Mouse (Mus musculus) heart, embryonic 11.5 days (tissue): ENCODE results near the gene Rgs9bp. TPM values are rescaled to one million over a fixed set of nuclear protein-coding genes. Genes with fewer than 3 reads are reported as not detected.
"Not testable (repeated sequence)": the region's sequence is repeated elsewhere in the genome, so short reads cannot be mapped to it uniquely, and the experiment has no call there.

Experiments used
- ATAC-seq: fragments of 200-750 bp; cut with Nextera tagmentation; replicated peaks from 2 replicates; pipeline ENCODE4 v1.8.0; 2017; ENCODE audit warnings: moderate library complexity; ENCODE audit not compliant: insufficient number of reproducible peaks, low FRiP score, low TSS enrichment
- H3K27ac ChIP-seq: fragments of 300-500 bp; sonication (generic); 2 replicates; pipeline ENCODE4 v1.5.1; 2014; ENCODE audit warnings: mild to moderate bottlenecking, low read depth, low read length
- H3K27me3 ChIP-seq: fragments of 300-500 bp; sonication (generic); 2 replicates; pipeline ENCODE4 v1.6.1; 2014; ENCODE audit warnings: mild to moderate bottlenecking, low read length, mixed read lengths; ENCODE audit not compliant: control insufficient read depth, insufficient read depth
- H3K36me3 ChIP-seq: fragments of 300-500 bp; sonication (generic); 2 replicates; pipeline ENCODE4 v1.6.1; 2014; ENCODE audit warnings: mild to moderate bottlenecking, low read length, moderate library complexity, mixed read lengths; ENCODE audit not compliant: control insufficient read depth, insufficient read depth
- H3K4me1 ChIP-seq: fragments of 300-500 bp; sonication (generic); 2 replicates; pipeline ENCODE4 v1.6.1; 2014; ENCODE audit warnings: low read length; ENCODE audit not compliant: control insufficient read depth, insufficient read depth
- H3K4me2 ChIP-seq: fragments of 300-500 bp; sonication (generic); 2 replicates; pipeline ENCODE4 v1.6.1; 2014; ENCODE audit warnings: mild to moderate bottlenecking, moderate library complexity
- H3K4me3 ChIP-seq: fragments of 300-500 bp; sonication (generic); 2 replicates; pipeline ENCODE4 v1.5.1; 2014; ENCODE audit warnings: low read depth, low read length
- H3K9ac ChIP-seq: fragments of 300-500 bp; sonication (generic); 2 replicates; pipeline ENCODE4 v1.6.1; 2014; ENCODE audit warnings: mild to moderate bottlenecking, low read depth, low read length, moderate library complexity
- H3K9me3 ChIP-seq: fragments of 300-500 bp; sonication (generic); replicated peaks from 2 replicates; pipeline ENCODE4 v1.6.1; 2016; ENCODE audit warnings: low read length; ENCODE audit not compliant: control insufficient read depth
- WGBS: fragments of 180-500 bp; shearing (Covaris S2); extraction: QIAGEN DNeasy Blood & Tissue Kit; methylation state at CpG from one replicate; pipeline ENCODE4 v1.1.7; 2014; ENCODE audit not compliant: insufficient replicate concordance; 5-methylcytosine and 5-hydroxymethylcytosine counted together
- polyA plus RNA-seq: library from polyadenylated mRNA; unstranded; fragments of >200 nt; fragmentation: Nextera tagmentation; extraction: Ambion mirVana; gene quantifications from 2 replicates; pipeline ENCODE4 v1.2.1, GENCODE M21; 2014

Gene Rgs9bp
- polyA plus RNA-seq, 1 experiment from 2014 or later = 1.0 TPM

DNA sequence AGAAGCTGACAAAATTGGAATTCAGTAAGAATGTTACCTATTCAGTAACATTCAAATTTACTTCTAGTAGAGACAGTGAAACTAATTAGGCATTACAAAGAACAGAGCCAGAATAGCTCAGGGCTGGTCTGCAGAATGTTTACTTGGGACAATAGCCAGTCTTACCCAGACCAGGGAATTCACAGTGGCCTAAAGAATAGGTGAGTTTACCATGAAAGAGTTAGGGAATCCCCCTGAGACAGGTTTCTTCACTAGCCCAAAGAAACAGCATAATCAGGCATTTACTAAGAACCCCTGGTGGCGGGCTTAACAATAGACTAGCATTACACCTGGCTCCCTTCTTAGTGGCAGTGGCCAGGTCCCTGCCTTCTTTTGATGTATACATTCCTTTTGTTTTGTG, 54.8 kb downstream of the Rgs9bp start:
- not testable (repeated sequence) for ATAC-seq, H3K4me1 ChIP-seq, H3K27ac ChIP-seq, H3K36me3 ChIP-seq, H3K9ac ChIP-seq, H3K9me3 ChIP-seq, H3K4me3 ChIP-seq, H3K27me3 ChIP-seq, H3K4me2 ChIP-seq
- 59% methylated on average over 1 of the region's 1 CpGs for WGBS

DNA sequence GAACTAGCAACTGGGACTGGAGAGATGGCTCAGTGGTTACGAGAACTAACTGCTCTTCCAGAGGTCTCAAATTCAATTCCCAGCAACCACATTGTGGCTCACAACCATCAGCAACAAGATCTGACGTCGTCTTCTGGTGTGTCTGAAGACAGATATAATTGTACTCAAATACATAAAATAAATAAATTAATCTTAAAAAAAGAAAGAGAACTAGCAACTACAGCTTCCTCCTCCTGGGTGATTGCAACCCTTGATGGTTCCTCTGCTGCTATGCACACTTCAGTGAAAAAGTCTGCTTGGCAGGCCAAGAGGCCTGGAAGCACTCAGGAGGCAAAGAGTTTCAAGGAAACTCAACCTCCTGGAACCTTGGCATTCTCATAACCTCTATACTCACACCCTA, 55.4 kb downstream of the Rgs9bp start:
- H3K9ac ChIP-seq = no peak overlapping the region
- 73% methylated on average over 3 of the region's 3 CpGs for WGBS
- H3K4me2 ChIP-seq = no peak overlapping the region
- no peaks in the 10 kb centered on the region for H3K36me3 ChIP-seq
- H3K27me3 ChIP-seq = no peaks in the 10 kb centered on the region
- H3K27ac ChIP-seq = no peak overlapping the region
- H3K9me3 ChIP-seq = no peaks in the 10 kb centered on the region
- no peak for ATAC-seq
- H3K4me1 ChIP-seq = no peaks in the 10 kb centered on the region
- no peak overlapping the region for H3K4me3 ChIP-seq

Other genes with a start within 250 kb of the Rgs9bp start
- 15.2 and 16.2 TPM in 2 replicates for gene Faap24, start 188.7 kb downstream of the Rgs9bp start, polyA plus RNA-seq
- 32.2 and 33.3 TPM in 2 replicates for gene Cep89, start 188.5 kb downstream of the Rgs9bp start, polyA plus RNA-seq
- 0.66 and 1.7 TPM in 2 replicates for gene Slc7a9, start 136.8 kb downstream of the Rgs9bp start, polyA plus RNA-seq
- gene Tdrd12, start 47.8 kb downstream of the Rgs9bp start, polyA plus RNA-seq = 0.42 and 0.67 TPM in 2 replicates
- 90.4 and 99.8 TPM in 2 replicates for gene Nudt19, start 29.3 kb downstream of the Rgs9bp start, polyA plus RNA-seq
- gene Ankrd27, start 662 bp upstream of the Rgs9bp start, polyA plus RNA-seq = 15.5 and 18.8 TPM in 2 replicates
- gene Pdcd5, start 61.9 kb upstream of the Rgs9bp start, polyA plus RNA-seq = 296 and 323 TPM in 2 replicates
- gene Dpy19l3, start 168.9 kb upstream of the Rgs9bp start, polyA plus RNA-seq = 15.9 and 17.9 TPM in 2 replicates
- 11.6 and 14.4 TPM in 2 replicates for gene Zfp507, start 217.4 kb upstream of the Rgs9bp start, polyA plus RNA-seq